Mouse (Mus musculus) brain, embryonic 14.5 days (tissue): ENCODE data around the gene Smim12.

Source experiments
- CTCF ChIP-seq: fragments of 200-500 bp; IDR thresholded peaks from 2 replicates; pipeline ENCODE4 v1.5.1; 2012; ENCODE audit warnings: inconsistent platforms, mild to moderate bottlenecking, moderate library complexity, borderline replicate concordance; ENCODE audit not compliant: insufficient read depth, insufficient read length; ENCODE audit errors: extremely low read depth
- POLR2A ChIP-seq: fragments of 200-500 bp; IDR thresholded peaks from 2 replicates; pipeline ENCODE4 v1.6.1; 2012; ENCODE audit warnings: mild to moderate bottlenecking, inconsistent platforms, borderline replicate concordance; ENCODE audit not compliant: poor library complexity, insufficient read depth, insufficient read length, severe bottlenecking; ENCODE audit errors: extremely low read depth

DNA sequence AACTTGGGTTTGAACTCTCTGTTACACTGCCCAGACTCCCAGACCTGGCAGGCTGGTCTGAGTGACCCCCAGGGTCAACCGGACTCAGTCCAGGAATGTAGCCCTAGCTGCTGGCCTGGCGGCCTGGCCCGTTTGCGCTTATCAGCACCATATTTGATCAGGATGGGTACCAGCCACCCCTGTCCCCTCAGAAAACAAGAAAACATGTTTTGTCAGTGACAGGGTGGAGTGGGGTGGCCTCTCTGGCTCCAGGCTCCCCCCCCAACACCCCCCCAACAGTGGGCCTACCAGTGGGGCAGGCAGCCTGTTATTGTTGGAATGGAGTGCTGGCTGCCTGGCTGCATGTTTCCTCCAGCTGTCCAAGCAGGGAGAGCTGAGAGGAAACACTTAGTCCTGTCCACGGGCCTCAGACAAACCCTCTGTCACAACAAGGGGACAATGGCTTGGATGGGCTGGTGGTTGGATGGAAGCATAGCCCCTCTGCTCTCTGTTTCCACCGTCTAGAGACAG is 45.5 kb downstream of the Smim12 start:
- no peak for TF ChIP-seq CTCF
- TF ChIP-seq POLR2A, result no peak
